Mouse (Mus musculus): Measurements from ENCODE around the gene Ano1. TPM values are rescaled to one million over a fixed set of nuclear protein-coding genes. Genes with fewer than 3 reads are reported as not detected.
A peak's percentile ranks its signal among the peaks of the same experiment; 100 is the strongest.

The Ano1 gene
- polyA plus RNA-seq, 1 experiment from 2014 or later, result 48.8 TPM

GRCm38 (mm10) chr7:144653681-144654425 lies 97.9 kb downstream of the Ano1 start:
- Histone ChIP-seq H3K4me2 (replicated peaks; ENCODE audit: low read depth, low read length) (no peak overlapping the region), H3K4me1 (ENCODE audit: control insufficient read depth, insufficient read depth, low read length) (peaks cover 27% of the 10 kb centered on the region), H3K27ac (ENCODE audit: low read depth, low read length) (peak overlapping the region; percentile 86), H3K9ac (ENCODE audit: low read depth, low read length) (peak overlapping the region; percentile 28; the same call in 1 of the 2 replicates), H3K27me3 (ENCODE audit: control insufficient read depth, insufficient read depth, low read length) (no peaks in the 10 kb centered on the region), H3K9me3 (ENCODE audit: control insufficient read depth, low read length) (peaks cover 2% of the 10 kb centered on the region; the same call in 1 of the 2 replicates), H3K36me3 (ENCODE audit: control insufficient read depth, insufficient read depth, low read length) (0 out of 2 replicates have a peak, but pooled peaks cover 3% of the 10 kb centered on the region), H3K4me3 (ENCODE audit: low read length) (no peak overlapping the region)
- peak; percentile 93 for ATAC-seq (ENCODE audit: low FRiP score, low TSS enrichment)
- 8% methylated on average over 10 of the region's 10 CpGs for WGBS

- Histone ChIP-seq H3K27ac (ENCODE audit: low read depth, low read length) (no peak overlapping the region), H3K27me3 (ENCODE audit: control insufficient read depth, insufficient read depth, low read length) (no peaks in the 10 kb centered on the region), H3K9me3 (ENCODE audit: control insufficient read depth, low read length) (no peaks in the 10 kb centered on the region), H3K4me3 (ENCODE audit: low read length) (no peak overlapping the region), H3K9ac (ENCODE audit: low read depth, low read length) (no peak overlapping the region), H3K36me3 (ENCODE audit: control insufficient read depth, insufficient read depth, low read length) (0 out of 2 replicates have a peak, but pooled peaks cover 8% of the 10 kb centered on the region), H3K4me2 (replicated peaks; ENCODE audit: low read depth, low read length) (no peak overlapping the region), H3K4me1 (ENCODE audit: control insufficient read depth, insufficient read depth, low read length) (no peaks in the 10 kb centered on the region)
- ATAC-seq (ENCODE audit: low FRiP score, low TSS enrichment), result no peak
- 65% methylated on average over 5 of the region's 5 CpGs for WGBS
Observed at GRCm38 (mm10) chr7:144647547-144647946, 104.2 kb downstream of the Ano1 start.

GRCm38 (mm10) chr7:144640817-144641216 lies 111.0 kb downstream of the Ano1 start:
- WGBS, result 84% methylated on average over 1 of the region's 1 CpGs
- Histone ChIP-seq H3K36me3 (ENCODE audit: control insufficient read depth, insufficient read depth, low read length) (0 out of 2 replicates have a peak, but pooled peaks cover 5% of the 10 kb centered on the region), H3K27me3 (ENCODE audit: control insufficient read depth, insufficient read depth, low read length) (no peaks in the 10 kb centered on the region), H3K4me3 (ENCODE audit: low read length) (no peak overlapping the region), H3K9ac (ENCODE audit: low read depth, low read length) (no peak overlapping the region), H3K27ac (ENCODE audit: low read depth, low read length) (no peak overlapping the region), H3K9me3 (ENCODE audit: control insufficient read depth, low read length) (no peaks in the 10 kb centered on the region), H3K4me1 (ENCODE audit: control insufficient read depth, insufficient read depth, low read length) (no peaks in the 10 kb centered on the region), H3K4me2 (replicated peaks; ENCODE audit: low read depth, low read length) (no peak overlapping the region)
- ATAC-seq (ENCODE audit: low FRiP score, low TSS enrichment), result no peak

- Histone ChIP-seq H3K4me1 (ENCODE audit: control insufficient read depth, insufficient read depth, low read length) (peaks cover 5% of the 10 kb centered on the region; the same call in 1 of the 2 replicates), H3K4me3 (ENCODE audit: low read length) (no peak overlapping the region), H3K4me2 (replicated peaks; ENCODE audit: low read depth, low read length) (no peak overlapping the region), H3K36me3 (ENCODE audit: control insufficient read depth, insufficient read depth, low read length) (peaks cover 10% of the 10 kb centered on the region; the same call in 1 of the 2 replicates), H3K27me3 (ENCODE audit: control insufficient read depth, insufficient read depth, low read length) (no peaks in the 10 kb centered on the region), H3K9me3 (ENCODE audit: control insufficient read depth, low read length) (no peaks in the 10 kb centered on the region), H3K27ac (ENCODE audit: low read depth, low read length) (no peak overlapping the region), H3K9ac (ENCODE audit: low read depth, low read length) (no peak overlapping the region)
- 40% methylated on average over 2 of the region's 2 CpGs for WGBS
- ATAC-seq (ENCODE audit: low FRiP score, low TSS enrichment), result no peak
Observed at GRCm38 (mm10) chr7:144636000-144636399, 115.8 kb downstream of the Ano1 start.

- no peak overlapping the region for H3K27ac ChIP-seq (ENCODE audit: low read depth, low read length)
- no peaks in the 10 kb centered on the region for H3K9me3 ChIP-seq (ENCODE audit: control insufficient read depth, low read length)
- WGBS, result 60% methylated on average over 6 of the region's 6 CpGs
- H3K4me3 ChIP-seq (ENCODE audit: low read length), result no peak overlapping the region
- no peak overlapping the region for H3K9ac ChIP-seq (ENCODE audit: low read depth, low read length)
- H3K4me1 ChIP-seq (ENCODE audit: control insufficient read depth, insufficient read depth, low read length), result peaks cover 5% of the 10 kb centered on the region; the same call in 1 of the 2 replicates
- H3K27me3 ChIP-seq (ENCODE audit: control insufficient read depth, insufficient read depth, low read length), result no peaks in the 10 kb centered on the region
- no peak overlapping the region for H3K4me2 ChIP-seq (replicated peaks; ENCODE audit: low read depth, low read length)
- no peak for ATAC-seq (ENCODE audit: low FRiP score, low TSS enrichment)
- peaks cover 10% of the 10 kb centered on the region; the same call in 1 of the 2 replicates for H3K36me3 ChIP-seq (ENCODE audit: control insufficient read depth, insufficient read depth, low read length)
Observed at GRCm38 (mm10) chr7:144634875-144635274, 116.9 kb downstream of the Ano1 start.

GRCm38 (mm10) chr7:144634450-144634849 lies 117.3 kb downstream of the Ano1 start:
- Histone ChIP-seq H3K9me3 (ENCODE audit: control insufficient read depth, low read length) (no peaks in the 10 kb centered on the region), H3K4me3 (ENCODE audit: low read length) (no peak overlapping the region), H3K4me1 (ENCODE audit: control insufficient read depth, insufficient read depth, low read length) (peaks cover 5% of the 10 kb centered on the region; the same call in 1 of the 2 replicates), H3K36me3 (ENCODE audit: control insufficient read depth, insufficient read depth, low read length) (peaks cover 10% of the 10 kb centered on the region; the same call in 1 of the 2 replicates), H3K4me2 (replicated peaks; ENCODE audit: low read depth, low read length) (no peak overlapping the region), H3K27ac (ENCODE audit: low read depth, low read length) (no peak overlapping the region), H3K9ac (ENCODE audit: low read depth, low read length) (no peak overlapping the region), H3K27me3 (ENCODE audit: control insufficient read depth, insufficient read depth, low read length) (no peaks in the 10 kb centered on the region)
- 47% methylated on average over 3 of the region's 3 CpGs for WGBS
- no peak for ATAC-seq (ENCODE audit: low FRiP score, low TSS enrichment)

GRCm38 (mm10) chr7:144632321-144632720 lies 119.5 kb downstream of the Ano1 start:
- Histone ChIP-seq H3K36me3 (ENCODE audit: control insufficient read depth, insufficient read depth, low read length) (peaks cover 10% of the 10 kb centered on the region; the same call in 1 of the 2 replicates), H3K4me3 (ENCODE audit: low read length) (no peak overlapping the region), H3K4me2 (replicated peaks; ENCODE audit: low read depth, low read length) (no peak overlapping the region), H3K9me3 (ENCODE audit: control insufficient read depth, low read length) (no peaks in the 10 kb centered on the region), H3K9ac (ENCODE audit: low read depth, low read length) (no peak overlapping the region), H3K27me3 (ENCODE audit: control insufficient read depth, insufficient read depth, low read length) (no peaks in the 10 kb centered on the region), H3K27ac (ENCODE audit: low read depth, low read length) (no peak overlapping the region), H3K4me1 (ENCODE audit: control insufficient read depth, insufficient read depth, low read length) (peaks cover 7% of the 10 kb centered on the region; the same call in 1 of the 2 replicates)
- ATAC-seq (ENCODE audit: low FRiP score, low TSS enrichment), result no peak

- Histone ChIP-seq H3K36me3 (ENCODE audit: control insufficient read depth, insufficient read depth, low read length) (peaks cover 12% of the 10 kb centered on the region; the same call in 1 of the 2 replicates), H3K4me2 (replicated peaks; ENCODE audit: low read depth, low read length) (no peak overlapping the region), H3K9ac (ENCODE audit: low read depth, low read length) (no peak overlapping the region), H3K27me3 (ENCODE audit: control insufficient read depth, insufficient read depth, low read length) (no peaks in the 10 kb centered on the region), H3K4me1 (ENCODE audit: control insufficient read depth, insufficient read depth, low read length) (peaks cover 7% of the 10 kb centered on the region; the same call in 1 of the 2 replicates), H3K4me3 (ENCODE audit: low read length) (no peak overlapping the region), H3K9me3 (ENCODE audit: control insufficient read depth, low read length) (no peaks in the 10 kb centered on the region), H3K27ac (ENCODE audit: low read depth, low read length) (no peak overlapping the region)
- 74% methylated on average over 3 of the region's 3 CpGs for WGBS
- ATAC-seq (ENCODE audit: low FRiP score, low TSS enrichment), result 0 out of 2 replicates have a peak, but pooled peaks have one; percentile 8
Observed at GRCm38 (mm10) chr7:144630622-144631021, 121.2 kb downstream of the Ano1 start.

- no peak overlapping the region for H3K27ac ChIP-seq (ENCODE audit: low read depth, low read length)
- H3K9me3 ChIP-seq (ENCODE audit: control insufficient read depth, low read length), result no peaks in the 10 kb centered on the region
- no peaks in the 10 kb centered on the region for H3K27me3 ChIP-seq (ENCODE audit: control insufficient read depth, insufficient read depth, low read length)
- H3K4me3 ChIP-seq (ENCODE audit: low read length), result no peak overlapping the region
- H3K36me3 ChIP-seq (ENCODE audit: control insufficient read depth, insufficient read depth, low read length), result peaks cover 7% of the 10 kb centered on the region; the same call in 1 of the 2 replicates
- no peak overlapping the region for H3K4me2 ChIP-seq (replicated peaks; ENCODE audit: low read depth, low read length)
- no peak overlapping the region for H3K9ac ChIP-seq (ENCODE audit: low read depth, low read length)
- ATAC-seq (ENCODE audit: low FRiP score, low TSS enrichment), result no peak
- H3K4me1 ChIP-seq (ENCODE audit: control insufficient read depth, insufficient read depth, low read length), result 0 out of 2 replicates have a peak, but pooled peaks cover 2% of the 10 kb centered on the region
- WGBS, result 41% methylated on average over 3 of the region's 3 CpGs
Observed at GRCm38 (mm10) chr7:144628334-144628915, 123.3 kb downstream of the Ano1 start.
